Mouse (Mus musculus): ENCODE data around the gene Cyp26b1. TPM values are rescaled to one million over a fixed set of nuclear protein-coding genes. Genes with fewer than 3 reads are reported as not detected.

Gene Cyp26b1
- total and polyA plus RNA-seq, 2 experiments = 0.18 to 0.22 TPM

- no peaks in the 10 kb centered on the region for H3K79me2 ChIP-seq (ENCODE audit: control insufficient read depth, insufficient read depth, low read length)
- H3K36me3 ChIP-seq (ENCODE audit: control insufficient read depth, insufficient read depth, low read length) = no peaks in the 10 kb centered on the region
- WGBS = 37% methylated on average over 25 of the region's 25 CpGs
- no peak for DNase-seq (ENCODE audit: extremely low read depth, low read depth, low spot score)
- H3K27ac ChIP-seq (replicated peaks; ENCODE audit: insufficient read depth, low read depth, low read length) = no peak overlapping the region
- no peaks in the 10 kb centered on the region for H3K27me3 ChIP-seq (ENCODE audit: control insufficient read depth, insufficient read depth, low read length)
- no peaks in the 10 kb centered on the region for H3K4me1 ChIP-seq (ENCODE audit: control insufficient read depth, insufficient read depth, low read length)
- no peak overlapping the region for H3K4me3 ChIP-seq (ENCODE audit: insufficient read depth, low read depth, low read length)
- no peak overlapping the region for H3K9ac ChIP-seq (ENCODE audit: low read depth, low read length)
- TF ChIP-seq POLR2A (IDR thresholded peaks at IDR 0.05; ENCODE audit: extremely low read depth, insufficient read depth, low read length) (no peak), CTCF (IDR thresholded peaks at IDR 0.05; ENCODE audit: low read depth, low read length) (no peak)
Observed at GRCm38 (mm10) chr6:84573905-84574660, 19.6 kb downstream of the Cyp26b1 start.

- Histone ChIP-seq H3K27me3 (ENCODE audit: control insufficient read depth, insufficient read depth, low read length) (no peaks in the 10 kb centered on the region), H3K4me1 (ENCODE audit: control insufficient read depth, insufficient read depth, low read length) (no peaks in the 10 kb centered on the region), H3K9ac (ENCODE audit: low read depth, low read length) (no peak overlapping the region), H3K27ac (replicated peaks; ENCODE audit: insufficient read depth, low read depth, low read length) (no peak overlapping the region), H3K79me2 (ENCODE audit: control insufficient read depth, insufficient read depth, low read length) (no peaks in the 10 kb centered on the region), H3K4me3 (ENCODE audit: insufficient read depth, low read depth, low read length) (no peak overlapping the region), H3K36me3 (ENCODE audit: control insufficient read depth, insufficient read depth, low read length) (no peaks in the 10 kb centered on the region)
- TF ChIP-seq POLR2A (IDR thresholded peaks at IDR 0.05; ENCODE audit: extremely low read depth, insufficient read depth, low read length) (no peak), CTCF (IDR thresholded peaks at IDR 0.05; ENCODE audit: low read depth, low read length) (no peak)
- DNase-seq (ENCODE audit: extremely low read depth, low read depth, low spot score) = no peak
- 76% methylated on average over 3 of the region's 3 CpGs for WGBS
Observed at GRCm38 (mm10) chr6:84570039-84570438, 23.7 kb downstream of the Cyp26b1 start.

GRCm38 (mm10) chr6:84569590-84569989 is 24.1 kb downstream of the Cyp26b1 start:
- no peaks in the 10 kb centered on the region for H3K79me2 ChIP-seq (ENCODE audit: control insufficient read depth, insufficient read depth, low read length)
- H3K4me1 ChIP-seq (ENCODE audit: control insufficient read depth, insufficient read depth, low read length) = no peaks in the 10 kb centered on the region

GRCm38 (mm10) chr6:84568880-84569279 is 24.8 kb downstream of the Cyp26b1 start:
- Histone ChIP-seq H3K4me1 (ENCODE audit: control insufficient read depth, insufficient read depth, low read length) (no peaks in the 10 kb centered on the region), H3K9ac (ENCODE audit: low read depth, low read length) (no peak overlapping the region), H3K79me2 (ENCODE audit: control insufficient read depth, insufficient read depth, low read length) (no peaks in the 10 kb centered on the region), H3K36me3 (ENCODE audit: control insufficient read depth, insufficient read depth, low read length) (no peaks in the 10 kb centered on the region), H3K27ac (replicated peaks; ENCODE audit: insufficient read depth, low read depth, low read length) (no peak overlapping the region), H3K27me3 (ENCODE audit: control insufficient read depth, insufficient read depth, low read length) (0 out of 2 replicates have a peak, but pooled peaks cover 3% of the 10 kb centered on the region), H3K4me3 (ENCODE audit: insufficient read depth, low read depth, low read length) (no peak overlapping the region)
- TF ChIP-seq POLR2A (IDR thresholded peaks at IDR 0.05; ENCODE audit: extremely low read depth, insufficient read depth, low read length) (no peak), CTCF (IDR thresholded peaks at IDR 0.05; ENCODE audit: low read depth, low read length) (no peak)
- no peak for DNase-seq (ENCODE audit: extremely low read depth, low read depth, low spot score)
- WGBS = 81% methylated on average over 6 of the region's 6 CpGs

More at GRCm38 (mm10) chr6:84569590-84569989, 24.1 kb downstream of the Cyp26b1 start:
- no peak overlapping the region for H3K9ac ChIP-seq (ENCODE audit: low read depth, low read length)
- no peak overlapping the region for H3K4me3 ChIP-seq (ENCODE audit: insufficient read depth, low read depth, low read length)
- no peak for DNase-seq (ENCODE audit: extremely low read depth, low read depth, low spot score)
- TF ChIP-seq CTCF (IDR thresholded peaks at IDR 0.05; ENCODE audit: low read depth, low read length) (no peak), POLR2A (IDR thresholded peaks at IDR 0.05; ENCODE audit: extremely low read depth, insufficient read depth, low read length) (no peak)
- no peak overlapping the region for H3K27ac ChIP-seq (replicated peaks; ENCODE audit: insufficient read depth, low read depth, low read length)
- H3K27me3 ChIP-seq (ENCODE audit: control insufficient read depth, insufficient read depth, low read length) = no peaks in the 10 kb centered on the region
- H3K36me3 ChIP-seq (ENCODE audit: control insufficient read depth, insufficient read depth, low read length) = no peaks in the 10 kb centered on the region

- H3K4me3 ChIP-seq (ENCODE audit: insufficient read depth, low read depth, low read length) = no peak overlapping the region
- no peaks in the 10 kb centered on the region for H3K79me2 ChIP-seq (ENCODE audit: control insufficient read depth, insufficient read depth, low read length)
- H3K9ac ChIP-seq (ENCODE audit: low read depth, low read length) = no peak overlapping the region
- no peak for DNase-seq (ENCODE audit: extremely low read depth, low read depth, low spot score)
- 0 out of 2 replicates have a peak, but pooled peaks cover 3% of the 10 kb centered on the region for H3K27me3 ChIP-seq (ENCODE audit: control insufficient read depth, insufficient read depth, low read length)
- H3K36me3 ChIP-seq (ENCODE audit: control insufficient read depth, insufficient read depth, low read length) = no peaks in the 10 kb centered on the region
- H3K4me1 ChIP-seq (ENCODE audit: control insufficient read depth, insufficient read depth, low read length) = no peaks in the 10 kb centered on the region
- H3K27ac ChIP-seq (replicated peaks; ENCODE audit: insufficient read depth, low read depth, low read length) = no peak overlapping the region
- TF ChIP-seq POLR2A (IDR thresholded peaks at IDR 0.05; ENCODE audit: extremely low read depth, insufficient read depth, low read length) (no peak), CTCF (IDR thresholded peaks at IDR 0.05; ENCODE audit: low read depth, low read length) (no peak)
- WGBS = 62% methylated on average over 4 of the region's 4 CpGs
Observed at GRCm38 (mm10) chr6:84567696-84568095, 26.0 kb downstream of the Cyp26b1 start.

- Histone ChIP-seq H3K4me1 (ENCODE audit: control insufficient read depth, insufficient read depth, low read length) (no peaks in the 10 kb centered on the region), H3K27me3 (ENCODE audit: control insufficient read depth, insufficient read depth, low read length) (0 out of 2 replicates have a peak, but pooled peaks cover 3% of the 10 kb centered on the region), H3K36me3 (ENCODE audit: control insufficient read depth, insufficient read depth, low read length) (no peaks in the 10 kb centered on the region), H3K9ac (ENCODE audit: low read depth, low read length) (no peak overlapping the region), H3K4me3 (ENCODE audit: insufficient read depth, low read depth, low read length) (no peak overlapping the region), H3K79me2 (ENCODE audit: control insufficient read depth, insufficient read depth, low read length) (no peaks in the 10 kb centered on the region), H3K27ac (replicated peaks; ENCODE audit: insufficient read depth, low read depth, low read length) (no peak overlapping the region)
- no peak for TF ChIP-seq CTCF (IDR thresholded peaks at IDR 0.05; ENCODE audit: low read depth, low read length)
- TF ChIP-seq POLR2A (IDR thresholded peaks at IDR 0.05; ENCODE audit: extremely low read depth, insufficient read depth, low read length) = no peak
- WGBS = 84% methylated on average over 2 of the region's 2 CpGs
- DNase-seq (ENCODE audit: extremely low read depth, low read depth, low spot score) = no peak
Observed at GRCm38 (mm10) chr6:84566825-84567224, 26.9 kb downstream of the Cyp26b1 start.

Data from liver, adult 2 months (tissue).